ENCODE assay signal across 11 mouse cellular contexts in genomic region chr16:91836592-91837557, GRCm38 (mm10).
DNase-seq lines count a peak whose midpoint lies in the region; ATAC-seq and TF ChIP-seq lines count a peak whose summit lies in the region.
"Had no signal": no experiment of that assay in that cellular context is flagged by ENCODE, and none has a peak within 500 bp of the region (broad histone marks: within the 10 kb centered on the region; RNA-seq: fewer than 3 reads in every experiment).

No protein-coding gene starts in this region.

- peak; percentile 27 for DNase-seq in embryo, embryonic 11 days
- DNase-seq in embryo, embryonic 10 days (ENCODE audit: low spot score), result no peak
- DNase-seq in heart, adult 8-10 months (ENCODE audit: low spot score), result no peak
- no peak for DNase-seq in adrenal gland, adult (ENCODE audit: inconsistent age in 2 of 2, low spot score in 1 of 2)
- no peak for DNase-seq in spleen, adult 12 weeks (ENCODE audit: low spot score)
- DNase-seq: B cell, adult 2 months; lung, adult 18-20 months had no signal

- 25% methylated on average over 18 of the region's 18 CpGs for WGBS in hindbrain, embryonic 15.5 days
- 20% methylated on average over 18 of the region's 18 CpGs for WGBS in neural tube, embryonic 14.5 days

- no peak for TF ChIP-seq CTCF in cortical plate, adult 2 months (IDR thresholded peaks at IDR 0.05; ENCODE audit: extremely low read depth, insufficient read depth, low read length)

- no peaks in the 10 kb centered on the region for H3K9me3 ChIP-seq in hindbrain, embryonic 15.5 days
- H3K9me3 ChIP-seq in neural tube, embryonic 14.5 days (ENCODE audit: control insufficient read depth, low read length), result no peaks in the 10 kb centered on the region
- H3K9me3 ChIP-seq: embryonic facial prominence, embryonic 13.5 days had no signal

- peak overlapping the region; percentile 14; the same call in 1 of the 2 replicates for H3K27ac ChIP-seq in cortical plate, adult 2 months (ENCODE audit: insufficient read depth, low read length)
- H3K27ac ChIP-seq in hindbrain, embryonic 15.5 days (replicated peaks), result peak overlapping the region; percentile 78
- peak overlapping the region; percentile 77 for H3K27ac ChIP-seq in neural tube, embryonic 14.5 days (ENCODE audit: low read depth, low read length)
- H3K27ac ChIP-seq: embryonic facial prominence, embryonic 13.5 days had no signal

- no peak overlapping the region for H3K4me2 ChIP-seq in hindbrain, embryonic 15.5 days
- no peak overlapping the region for H3K4me2 ChIP-seq in neural tube, embryonic 14.5 days (ENCODE audit: low read depth, low read length)
- H3K4me2 ChIP-seq: embryonic facial prominence, embryonic 13.5 days had no signal

- peak; percentile 65 for ATAC-seq in hindbrain, embryonic 15.5 days (ENCODE audit: low FRiP score, low read depth)
- ATAC-seq in neural tube, embryonic 14.5 days (ENCODE audit: low read depth), result peak; percentile 76

- TF ChIP-seq POLR2A in cortical plate, adult 2 months (IDR thresholded peaks at IDR 0.05; ENCODE audit: extremely low read depth, insufficient read depth, low read length), result no peak

- no peak overlapping the region for H3K4me3 ChIP-seq in cortical plate, adult 2 months (ENCODE audit: insufficient read depth, low read length)
- H3K4me3 ChIP-seq in hindbrain, embryonic 15.5 days, result no peak overlapping the region
- no peak overlapping the region for H3K4me3 ChIP-seq in neural tube, embryonic 14.5 days (ENCODE audit: low read depth, low read length)
- H3K4me3 ChIP-seq: embryonic facial prominence, embryonic 13.5 days had no signal

- H3K4me1 ChIP-seq in cortical plate, adult 2 months (ENCODE audit: control insufficient read depth, insufficient read depth, low read length), result no peaks in the 10 kb centered on the region
- peaks cover 22% of the 10 kb centered on the region for H3K4me1 ChIP-seq in hindbrain, embryonic 15.5 days (replicated peaks)
- H3K4me1 ChIP-seq in neural tube, embryonic 14.5 days (ENCODE audit: control insufficient read depth, insufficient read depth, low read length), result peaks cover 20% of the 10 kb centered on the region

- no peaks in the 10 kb centered on the region for H3K27me3 ChIP-seq in hindbrain, embryonic 15.5 days
- no peaks in the 10 kb centered on the region for H3K27me3 ChIP-seq in neural tube, embryonic 14.5 days (ENCODE audit: control insufficient read depth, insufficient read depth, low read length)
- H3K27me3 ChIP-seq: embryonic facial prominence, embryonic 13.5 days had no signal

- 0 out of 2 replicates have a peak overlapping the region, but pooled peaks have one; percentile 4 for H3K9ac ChIP-seq in hindbrain, embryonic 15.5 days
- H3K9ac ChIP-seq in neural tube, embryonic 14.5 days (replicated peaks; ENCODE audit: low read depth, low read length), result peak overlapping the region; percentile 16; the same call in 1 of the 2 replicates
- H3K9ac ChIP-seq: embryonic facial prominence, embryonic 13.5 days had no signal

- H3K36me3 ChIP-seq in hindbrain, embryonic 15.5 days, result peaks cover 28% of the 10 kb centered on the region
- peaks cover 20% of the 10 kb centered on the region; the same call in 1 of the 2 replicates for H3K36me3 ChIP-seq in neural tube, embryonic 14.5 days (ENCODE audit: control insufficient read depth, insufficient read depth, low read length)

Comparison
In these comparisons a context has a peak if more than half of its experiments do, and no peak if none do; other contexts are left out.
1. H3K27ac ChIP-seq: peak in every context shown above with its lines; median percentile 78 in hindbrain, embryonic 15.5 days; 77 in neural tube, embryonic 14.5 days; 14 in cortical plate, adult 2 months.